Mouse (Mus musculus) hindbrain, embryonic 11.5 days (tissue): ENCODE data around the gene Wipi2. TPM values are rescaled to one million over a fixed set of nuclear protein-coding genes. Genes with fewer than 3 reads are reported as not detected.
A peak's percentile ranks its signal among the peaks of the same experiment; 100 is the strongest.

ENCODE experiments used
- ATAC-seq: fragments of 200-750 bp; cut with Nextera tagmentation; 2 replicates; pipeline ENCODE4 v1.8.0; 2017; ENCODE audit warnings: mild to moderate bottlenecking, moderate TSS enrichment, moderate library complexity; ENCODE audit not compliant: low FRiP score
- DNase-seq: peaks from one replicate; pipeline ENCODE4 v3.0.0-alpha.2; 2015; ENCODE audit warnings: low spot score
- H3K27ac ChIP-seq: fragments of 300-500 bp; sonication (generic); 2 replicates; pipeline ENCODE4 v1.5.1; 2014; ENCODE audit warnings: mild to moderate bottlenecking, low read depth, low read length
- H3K27me3 ChIP-seq: fragments of 300-500 bp; sonication (generic); 2 replicates; pipeline ENCODE4 v1.6.1; 2014; ENCODE audit warnings: mild to moderate bottlenecking, low read length, moderate library complexity, mixed read lengths; ENCODE audit not compliant: control insufficient read depth, insufficient read depth
- H3K36me3 ChIP-seq: fragments of 300-500 bp; sonication (generic); 2 replicates; pipeline ENCODE4 v1.6.1; 2014; ENCODE audit warnings: mild to moderate bottlenecking, low read length, moderate library complexity, mixed read lengths; ENCODE audit not compliant: control insufficient read depth, insufficient read depth
- H3K4me1 ChIP-seq: fragments of 300-500 bp; sonication (generic); replicated peaks from 2 replicates; pipeline ENCODE4 v1.6.1; 2014; ENCODE audit warnings: low read length, mixed read lengths; ENCODE audit not compliant: control insufficient read depth, insufficient read depth
- H3K4me2 ChIP-seq: fragments of 300-500 bp; sonication (generic); replicated peaks from 2 replicates; pipeline ENCODE4 v1.6.1; 2014; ENCODE audit warnings: mild to moderate bottlenecking, low read depth, low read length
- H3K4me3 ChIP-seq: fragments of 300-500 bp; sonication (generic); 2 replicates; pipeline ENCODE4 v1.5.1; 2014; ENCODE audit warnings: low read depth, low read length
- H3K9ac ChIP-seq: fragments of 300-500 bp; sonication (generic); 2 replicates; pipeline ENCODE4 v1.6.1; 2014; ENCODE audit warnings: low read depth, low read length
- H3K9me3 ChIP-seq: fragments of 300-500 bp; sonication (generic); 2 replicates; pipeline ENCODE4 v1.6.1; 2016; ENCODE audit warnings: low read length; ENCODE audit not compliant: control insufficient read depth
- WGBS: fragments of 180-500 bp; shearing (Covaris S2); extraction: QIAGEN DNeasy Blood & Tissue Kit; methylation state at CpG from one replicate; pipeline ENCODE4 v1.1.7; 2014; 5-methylcytosine and 5-hydroxymethylcytosine counted together
- polyA plus RNA-seq: library from polyadenylated mRNA; unstranded; fragments of >200 nt; fragmentation: Nextera tagmentation; extraction: Ambion mirVana; gene quantifications from 2 replicates; pipeline ENCODE4 v1.2.1, GENCODE M21; 2014

Gene Wipi2
- polyA plus RNA-seq, 1 experiment from 2014 or later: 43.3 TPM

GRCm38 (mm10) chr5:142641331-142642051, 14.0 kb downstream of the Wipi2 start:
- no peak for DNase-seq
- ATAC-seq: no peak
- no peaks in the 10 kb centered on the region; the same call in 1 of the 2 replicates for H3K36me3 ChIP-seq

DNA sequence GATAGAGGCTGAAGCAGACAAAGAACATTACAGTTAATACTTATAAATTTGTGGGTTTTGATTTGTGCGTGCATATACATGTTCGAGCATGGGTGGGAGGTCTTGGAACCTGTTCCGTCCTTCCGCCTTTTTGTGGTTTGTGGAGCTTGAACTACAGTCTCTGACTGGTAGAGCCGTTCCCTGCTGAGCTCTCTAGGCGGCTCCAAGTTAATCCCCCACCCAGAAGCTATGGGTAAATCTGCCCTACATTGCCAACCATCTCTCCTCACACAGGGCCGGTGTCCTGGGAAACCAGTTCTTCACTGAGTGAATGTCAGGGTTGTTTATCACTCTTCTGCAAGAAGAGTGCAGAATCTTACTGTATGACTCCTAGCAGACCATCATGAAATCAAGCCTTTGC, 20.7 kb downstream of the Wipi2 start:
- Histone ChIP-seq H3K9ac (no peak overlapping the region), H3K9me3 (no peaks in the 10 kb centered on the region), H3K4me1 (no peaks in the 10 kb centered on the region; the same call in 1 of the 2 replicates), H3K27me3 (no peaks in the 10 kb centered on the region), H3K36me3 (no peaks in the 10 kb centered on the region), H3K4me3 (no peak overlapping the region), H3K4me2 (no peak overlapping the region), H3K27ac (no peak overlapping the region)
- DNase-seq: no peak
- 86% methylated on average over 7 of the region's 7 CpGs for WGBS
- no peak for ATAC-seq

More at GRCm38 (mm10) chr5:142641331-142642051, 14.0 kb downstream of the Wipi2 start:
- Histone ChIP-seq H3K4me1 (no peaks in the 10 kb centered on the region), H3K27ac (no peak overlapping the region), H3K27me3 (no peaks in the 10 kb centered on the region), H3K4me2 (no peak overlapping the region), H3K9ac (no peak overlapping the region), H3K4me3 (no peak overlapping the region), H3K9me3 (no peaks in the 10 kb centered on the region)
- 80% methylated on average over 6 of the region's 6 CpGs for WGBS

DNA sequence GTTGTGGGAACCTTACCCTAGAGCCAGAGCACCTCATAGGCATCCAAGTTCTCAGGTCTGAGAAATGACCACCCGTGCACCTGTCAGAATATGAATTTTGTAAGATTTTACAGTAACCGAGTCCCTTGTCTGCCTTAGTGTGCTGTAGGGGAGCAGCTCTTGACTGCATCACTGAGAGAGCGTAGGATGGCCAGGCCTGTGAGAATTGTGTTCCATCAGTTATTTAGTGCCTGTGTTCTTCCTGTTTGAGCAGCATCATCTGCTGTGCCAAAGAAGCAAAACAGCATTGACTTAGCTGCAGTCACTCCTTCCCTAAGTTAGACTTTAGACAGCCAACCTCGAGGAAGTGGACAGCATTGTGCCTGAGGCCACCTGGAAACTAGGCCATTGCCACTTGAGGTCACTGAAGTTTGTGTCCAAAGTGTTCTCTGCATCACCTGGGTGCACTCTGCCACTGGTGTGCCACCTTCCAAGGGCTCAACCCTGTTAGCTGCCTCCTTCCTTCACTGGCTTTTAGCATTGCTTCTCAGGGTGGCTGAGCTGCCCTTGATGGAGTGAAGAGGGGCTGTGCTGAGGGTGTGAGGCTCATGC, 22.1 kb downstream of the Wipi2 start:
- Histone ChIP-seq H3K27me3 (no peaks in the 10 kb centered on the region), H3K9me3 (no peaks in the 10 kb centered on the region), H3K27ac (no peak overlapping the region), H3K4me3 (no peak overlapping the region), H3K36me3 (no peaks in the 10 kb centered on the region), H3K9ac (no peak overlapping the region), H3K4me1 (no peaks in the 10 kb centered on the region; the same call in 1 of the 2 replicates), H3K4me2 (no peak overlapping the region)
- ATAC-seq (no peak), DNase-seq (no peak)
- 90% methylated on average over 4 of the region's 4 CpGs for WGBS

- H3K36me3 ChIP-seq: no peaks in the 10 kb centered on the region
- H3K4me3 ChIP-seq: no peak overlapping the region
- ATAC-seq: no peak
- no peak overlapping the region for H3K27ac ChIP-seq
- H3K4me2 ChIP-seq: no peak overlapping the region
- no peaks in the 10 kb centered on the region; the same call in 1 of the 2 replicates for H3K4me1 ChIP-seq
- H3K9ac ChIP-seq: no peak overlapping the region
- H3K27me3 ChIP-seq: no peaks in the 10 kb centered on the region
- WGBS: 57% methylated on average over 3 of the region's 3 CpGs
- DNase-seq: peak; percentile 15
- H3K9me3 ChIP-seq: no peaks in the 10 kb centered on the region
Observed at GRCm38 (mm10) chr5:142650390-142650789, 22.9 kb downstream of the Wipi2 start.

- Histone ChIP-seq H3K4me2 (no peak overlapping the region), H3K9ac (no peak overlapping the region), H3K4me3 (no peak overlapping the region), H3K9me3 (no peaks in the 10 kb centered on the region), H3K27ac (no peak overlapping the region), H3K27me3 (no peaks in the 10 kb centered on the region), H3K36me3 (0 out of 2 replicates have a peak, but pooled peaks cover under 1% of the 10 kb centered on the region), H3K4me1 (no peaks in the 10 kb centered on the region; the same call in 1 of the 2 replicates)
- ATAC-seq (no peak), DNase-seq (no peak)
- WGBS: 85% methylated on average over 6 of the region's 6 CpGs
Observed at GRCm38 (mm10) chr5:142650794-142651497, 23.4 kb downstream of the Wipi2 start.

DNA sequence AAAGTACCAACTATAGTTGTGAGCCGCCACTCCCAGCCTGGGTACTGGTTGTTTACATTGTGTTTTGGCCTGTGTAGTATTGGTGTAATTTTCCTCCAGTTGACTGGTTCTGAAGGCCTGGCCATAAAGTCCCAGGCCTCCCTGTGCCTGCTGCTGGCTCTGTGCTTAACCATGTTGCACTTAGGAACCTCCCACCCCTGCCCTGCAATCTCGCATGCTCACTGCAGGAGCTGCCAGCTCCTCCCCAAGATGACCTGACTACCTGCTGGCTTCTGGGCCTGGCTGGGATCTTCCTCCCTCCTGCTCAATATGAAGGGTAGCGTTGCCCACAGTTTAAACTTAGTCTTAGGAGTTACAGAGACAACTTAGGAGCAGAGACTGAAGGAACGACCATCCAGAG, 24.8 kb downstream of the Wipi2 start:
- no peak for ATAC-seq
- Histone ChIP-seq H3K4me1 (no peaks in the 10 kb centered on the region; the same call in 1 of the 2 replicates), H3K4me2 (no peak overlapping the region), H3K9ac (no peak overlapping the region), H3K27ac (no peak overlapping the region), H3K9me3 (no peaks in the 10 kb centered on the region), H3K4me3 (no peak overlapping the region), H3K36me3 (0 out of 2 replicates have a peak, but pooled peaks cover 4% of the 10 kb centered on the region), H3K27me3 (no peaks in the 10 kb centered on the region)
- WGBS: 79% methylated on average over 4 of the region's 4 CpGs
- no peak for DNase-seq

GRCm38 (mm10) chr5:142660656-142661434, 33.3 kb downstream of the Wipi2 start:
- DNase-seq (no peak), ATAC-seq (no peak)
- Histone ChIP-seq H3K27ac (no peak overlapping the region), H3K4me3 (no peak overlapping the region), H3K4me2 (no peak overlapping the region), H3K9me3 (no peaks in the 10 kb centered on the region), H3K36me3 (peaks cover 11% of the 10 kb centered on the region; the same call in 1 of the 2 replicates), H3K9ac (no peak overlapping the region), H3K27me3 (no peaks in the 10 kb centered on the region), H3K4me1 (no peaks in the 10 kb centered on the region)
- 88% methylated on average over 7 of the region's 7 CpGs for WGBS

GRCm38 (mm10) chr5:142667921-142668320, 40.4 kb downstream of the Wipi2 start:
- H3K4me1 ChIP-seq: no peaks in the 10 kb centered on the region
- H3K9ac ChIP-seq: no peak overlapping the region
- DNase-seq: no peak
- 31% methylated on average over 3 of the region's 3 CpGs for WGBS
- H3K9me3 ChIP-seq: no peaks in the 10 kb centered on the region
- no peak overlapping the region for H3K4me2 ChIP-seq
- no peak for ATAC-seq
- no peak overlapping the region for H3K4me3 ChIP-seq
- no peak overlapping the region for H3K27ac ChIP-seq
- H3K36me3 ChIP-seq: peaks cover 5% of the 10 kb centered on the region; the same call in 1 of the 2 replicates
- H3K27me3 ChIP-seq: no peaks in the 10 kb centered on the region
